Mouse (Mus musculus) frontal cortex, postnatal 10 days (tissue): ENCODE measurements around the gene Olfr1.

Experiments used
- DNase-seq, 2 experiments: peaks; one replicate each; pipeline ENCODE4 v3.0.0; 2022; ENCODE audit warnings: low spot score in 2 of 2, mixed read lengths in 1 of 2

Olfr1 gene

GRCm38 (mm10) chr11:73399514-73399913 lies at the start of gene Olfr1:
Gene Olfr1 (minus strand): TSS chr11:73399614.
- no peak for DNase-seq

GRCm38 (mm10) chr11:73428377-73428776 lies 29.0 kb upstream of the Olfr1 start, which contains the start of gene Olfr378:
Gene Olfr378 (minus strand): TSS chr11:73428477.
- no peak for DNase-seq

- no peak for DNase-seq
Observed at GRCm38 (mm10) chr11:73395374-73395773, 4.0 kb downstream of the Olfr1 start.

GRCm38 (mm10) chr11:73370946-73371345 lies 28.5 kb downstream of the Olfr1 start, which contains the start of gene Olfr376:
Gene Olfr376 (plus strand): TSS chr11:73371246.
- no peak for DNase-seq

GRCm38 (mm10) chr11:73350483-73350882 lies 48.9 kb downstream of the Olfr1 start, which contains the start of gene Olfr20:
Gene Olfr20 (plus strand): TSS chr11:73350783.
- no peak for DNase-seq
